Mouse (Mus musculus): ENCODE data around the gene Pik3ca. TPM values are rescaled to one million over a fixed set of nuclear protein-coding genes. Genes with fewer than 3 reads are reported as not detected.

Gene Pik3ca
- polyA plus RNA-seq, 1 experiment from 2014 or later = 14.2 TPM

GRCm38 (mm10) chr3:32396794-32397460 is 544 bp upstream of the Pik3ca start:
- peak overlapping the region; percentile 93 for H3K4me3 ChIP-seq (ENCODE audit: low read depth, low read length)
- H3K4me2 ChIP-seq (ENCODE audit: low read depth, low read length, severe bottlenecking) = peak overlapping the region; percentile 70
- no peaks in the 10 kb centered on the region for H3K9me3 ChIP-seq (ENCODE audit: control insufficient read depth, low read length)
- H3K27me3 ChIP-seq (ENCODE audit: control insufficient read depth, insufficient read depth, low read length) = no peaks in the 10 kb centered on the region
- peaks cover 5% of the 10 kb centered on the region; the same call in 1 of the 2 replicates for H3K4me1 ChIP-seq (replicated peaks; ENCODE audit: control insufficient read depth, insufficient read depth, low read length)
- peak overlapping the region; percentile 90 for H3K9ac ChIP-seq (ENCODE audit: low read length)
- ATAC-seq (replicated peaks; ENCODE audit: low FRiP score) (peak; percentile 97), DNase-seq (ENCODE audit: low spot score) (peak; percentile 97)
- no peaks in the 10 kb centered on the region for H3K36me3 ChIP-seq (ENCODE audit: control insufficient read depth, insufficient read depth, low read length)
- WGBS = under 1% methylated on average over 59 of the region's 77 CpGs
- H3K27ac ChIP-seq (ENCODE audit: low read depth, low read length) = peak overlapping the region; percentile 94

GRCm38 (mm10) chr3:32398175-32398538 is 686 bp downstream of the Pik3ca start:
- Histone ChIP-seq H3K27ac (ENCODE audit: low read depth, low read length) (no peak overlapping the region), H3K9ac (ENCODE audit: low read length) (peak overlapping the region; percentile 90), H3K9me3 (ENCODE audit: control insufficient read depth, low read length) (no peaks in the 10 kb centered on the region), H3K27me3 (ENCODE audit: control insufficient read depth, insufficient read depth, low read length) (no peaks in the 10 kb centered on the region), H3K36me3 (ENCODE audit: control insufficient read depth, insufficient read depth, low read length) (no peaks in the 10 kb centered on the region), H3K4me1 (replicated peaks; ENCODE audit: control insufficient read depth, insufficient read depth, low read length) (peaks cover 5% of the 10 kb centered on the region; the same call in 1 of the 2 replicates), H3K4me2 (ENCODE audit: low read depth, low read length, severe bottlenecking) (peak overlapping the region; percentile 62), H3K4me3 (ENCODE audit: low read depth, low read length) (peak overlapping the region; percentile 93)
- no peak for DNase-seq (ENCODE audit: low spot score)
- ATAC-seq (replicated peaks; ENCODE audit: low FRiP score) = no peak
- WGBS = 3% methylated on average over 7 of the region's 7 CpGs

GRCm38 (mm10) chr3:32398623-32399022 is 1.2 kb downstream of the Pik3ca start:
- H3K9me3 ChIP-seq (ENCODE audit: control insufficient read depth, low read length) = no peaks in the 10 kb centered on the region
- H3K4me2 ChIP-seq (ENCODE audit: low read depth, low read length, severe bottlenecking) = peak overlapping the region; percentile 62
- H3K4me1 ChIP-seq (replicated peaks; ENCODE audit: control insufficient read depth, insufficient read depth, low read length) = peaks cover 5% of the 10 kb centered on the region; the same call in 1 of the 2 replicates

GRCm38 (mm10) chr3:32399381-32399780 is 1.9 kb downstream of the Pik3ca start:
- Histone ChIP-seq H3K4me3 (ENCODE audit: low read depth, low read length) (no peak overlapping the region), H3K36me3 (ENCODE audit: control insufficient read depth, insufficient read depth, low read length) (no peaks in the 10 kb centered on the region), H3K9ac (ENCODE audit: low read length) (no peak overlapping the region), H3K27ac (ENCODE audit: low read depth, low read length) (no peak overlapping the region), H3K27me3 (ENCODE audit: control insufficient read depth, insufficient read depth, low read length) (no peaks in the 10 kb centered on the region), H3K4me2 (ENCODE audit: low read depth, low read length, severe bottlenecking) (no peak overlapping the region), H3K4me1 (replicated peaks; ENCODE audit: control insufficient read depth, insufficient read depth, low read length) (peaks cover 5% of the 10 kb centered on the region; the same call in 1 of the 2 replicates), H3K9me3 (ENCODE audit: control insufficient read depth, low read length) (no peaks in the 10 kb centered on the region)
- no peak for ATAC-seq (replicated peaks; ENCODE audit: low FRiP score)
- WGBS = 32% methylated on average over 4 of the region's 4 CpGs
- DNase-seq (ENCODE audit: low spot score) = no peak

More at GRCm38 (mm10) chr3:32398623-32399022, 1.2 kb downstream of the Pik3ca start:
- 22% methylated on average over 4 of the region's 4 CpGs for whole genome bisulfite sequencing
- Histone ChIP-seq H3K4me3 (ENCODE audit: low read depth, low read length) (0 out of 2 replicates have a peak overlapping the region, but pooled peaks have one; percentile 5), H3K9ac (ENCODE audit: low read length) (no peak overlapping the region; the same call in 1 of the 2 replicates), H3K27ac (ENCODE audit: low read depth, low read length) (no peak overlapping the region), H3K27me3 (ENCODE audit: control insufficient read depth, insufficient read depth, low read length) (no peaks in the 10 kb centered on the region), H3K36me3 (ENCODE audit: control insufficient read depth, insufficient read depth, low read length) (no peaks in the 10 kb centered on the region)
- ATAC-seq (replicated peaks; ENCODE audit: low FRiP score) = no peak
- no peak for DNase-seq (ENCODE audit: low spot score)

GRCm38 (mm10) chr3:32399931-32400330 is 2.5 kb downstream of the Pik3ca start:
- Histone ChIP-seq H3K27ac (ENCODE audit: low read depth, low read length) (no peak overlapping the region), H3K4me3 (ENCODE audit: low read depth, low read length) (no peak overlapping the region), H3K36me3 (ENCODE audit: control insufficient read depth, insufficient read depth, low read length) (no peaks in the 10 kb centered on the region), H3K4me1 (replicated peaks; ENCODE audit: control insufficient read depth, insufficient read depth, low read length) (peaks cover 5% of the 10 kb centered on the region; the same call in 1 of the 2 replicates), H3K9ac (ENCODE audit: low read length) (no peak overlapping the region), H3K4me2 (ENCODE audit: low read depth, low read length, severe bottlenecking) (no peak overlapping the region), H3K27me3 (ENCODE audit: control insufficient read depth, insufficient read depth, low read length) (no peaks in the 10 kb centered on the region), H3K9me3 (ENCODE audit: control insufficient read depth, low read length) (no peaks in the 10 kb centered on the region)
- WGBS = 67% methylated on average over 2 of the region's 2 CpGs
- ATAC-seq (replicated peaks; ENCODE audit: low FRiP score) = no peak
- DNase-seq (ENCODE audit: low spot score) = no peak

GRCm38 (mm10) chr3:32401591-32401990 is 4.1 kb downstream of the Pik3ca start:
- no peaks in the 10 kb centered on the region for H3K27me3 ChIP-seq (ENCODE audit: control insufficient read depth, insufficient read depth, low read length)
- DNase-seq (ENCODE audit: low spot score) = no peak
- no peak overlapping the region for H3K27ac ChIP-seq (ENCODE audit: low read depth, low read length)
- no peaks in the 10 kb centered on the region for H3K9me3 ChIP-seq (ENCODE audit: control insufficient read depth, low read length)
- no peak overlapping the region for H3K4me2 ChIP-seq (ENCODE audit: low read depth, low read length, severe bottlenecking)
- ATAC-seq (replicated peaks; ENCODE audit: low FRiP score) = no peak
- no peaks in the 10 kb centered on the region for H3K36me3 ChIP-seq (ENCODE audit: control insufficient read depth, insufficient read depth, low read length)
- H3K4me1 ChIP-seq (replicated peaks; ENCODE audit: control insufficient read depth, insufficient read depth, low read length) = peaks cover 5% of the 10 kb centered on the region; the same call in 1 of the 2 replicates
- H3K9ac ChIP-seq (ENCODE audit: low read length) = no peak overlapping the region
- no peak overlapping the region for H3K4me3 ChIP-seq (ENCODE audit: low read depth, low read length)
- WGBS = 78% methylated on average over 3 of the region's 3 CpGs

- no peak overlapping the region for H3K9ac ChIP-seq (ENCODE audit: low read length)
- no peak overlapping the region for H3K4me3 ChIP-seq (ENCODE audit: low read depth, low read length)
- no peak overlapping the region for H3K4me2 ChIP-seq (ENCODE audit: low read depth, low read length, severe bottlenecking)
- no peaks in the 10 kb centered on the region for H3K27me3 ChIP-seq (ENCODE audit: control insufficient read depth, insufficient read depth, low read length)
- WGBS = 91% methylated on average over 7 of the region's 7 CpGs
- H3K9me3 ChIP-seq (ENCODE audit: control insufficient read depth, low read length) = no peaks in the 10 kb centered on the region
- ATAC-seq (replicated peaks; ENCODE audit: low FRiP score) (no peak), DNase-seq (ENCODE audit: low spot score) (no peak)
- no peak overlapping the region for H3K27ac ChIP-seq (ENCODE audit: low read depth, low read length)
- peaks cover 5% of the 10 kb centered on the region; the same call in 1 of the 2 replicates for H3K4me1 ChIP-seq (replicated peaks; ENCODE audit: control insufficient read depth, insufficient read depth, low read length)
- H3K36me3 ChIP-seq (ENCODE audit: control insufficient read depth, insufficient read depth, low read length) = no peaks in the 10 kb centered on the region
These were observed 5.8 kb downstream of the Pik3ca start for GRCm38 (mm10) chr3:32402990-32403885.

- no peaks in the 10 kb centered on the region for H3K36me3 ChIP-seq (ENCODE audit: control insufficient read depth, insufficient read depth, low read length)
- no peaks in the 10 kb centered on the region for H3K27me3 ChIP-seq (ENCODE audit: control insufficient read depth, insufficient read depth, low read length)
- 91% methylated on average over 1 of the region's 1 CpGs for WGBS
- no peak overlapping the region for H3K27ac ChIP-seq (ENCODE audit: low read depth, low read length)
- H3K4me3 ChIP-seq (ENCODE audit: low read depth, low read length) = no peak overlapping the region
- H3K9me3 ChIP-seq (ENCODE audit: control insufficient read depth, low read length) = no peaks in the 10 kb centered on the region
- DNase-seq (ENCODE audit: low spot score) = no peak
- ATAC-seq (replicated peaks; ENCODE audit: low FRiP score) = no peak
- no peak overlapping the region for H3K4me2 ChIP-seq (ENCODE audit: low read depth, low read length, severe bottlenecking)
- H3K4me1 ChIP-seq (replicated peaks; ENCODE audit: control insufficient read depth, insufficient read depth, low read length) = no peaks in the 10 kb centered on the region
- no peak overlapping the region for H3K9ac ChIP-seq (ENCODE audit: low read length)
These were observed 8.2 kb downstream of the Pik3ca start for GRCm38 (mm10) chr3:32405699-32406098.

Measured in forebrain, embryonic 11.5 days (tissue).